Mouse (Mus musculus): ENCODE results near the gene Lsm7. TPM values are rescaled to one million over a fixed set of nuclear protein-coding genes. Genes with fewer than 3 reads are reported as not detected.

The Lsm7 gene
- polyA plus RNA-seq, 1 experiment = 79.1 TPM

GRCm38 (mm10) chr10:80857386-80857785, 2.4 kb upstream of the Lsm7 start:
- TF ChIP-seq POLR2A (IDR thresholded peaks at IDR 0.05; ENCODE audit: borderline replicate concordance, extremely low read depth, low read depth, low read length) = no peak
- TF ChIP-seq CTCF (IDR thresholded peaks at IDR 0.05; ENCODE audit: insufficient read depth, low read length) = no peak
- Histone ChIP-seq H3K4me1 (ENCODE audit: control insufficient read depth, insufficient read depth, low read length) (peaks cover 5% of the 10 kb centered on the region), H3K4me3 (replicated peaks; ENCODE audit: extremely low read depth, low read depth, low read length) (no peak overlapping the region)
- WGBS = 65% methylated on average over 8 of the region's 8 CpGs
- DNase-seq = no peak

GRCm38 (mm10) chr10:80856908-80857307, 1.9 kb upstream of the Lsm7 start:
- no peak for TF ChIP-seq CTCF (IDR thresholded peaks at IDR 0.05; ENCODE audit: insufficient read depth, low read length)
- TF ChIP-seq POLR2A (IDR thresholded peaks at IDR 0.05; ENCODE audit: borderline replicate concordance, extremely low read depth, low read depth, low read length) = no peak
- DNase-seq = no peak
- peaks cover 5% of the 10 kb centered on the region for H3K4me1 ChIP-seq (ENCODE audit: control insufficient read depth, insufficient read depth, low read length)
- 75% methylated on average over 5 of the region's 5 CpGs for WGBS
- no peak overlapping the region for H3K4me3 ChIP-seq (replicated peaks; ENCODE audit: extremely low read depth, low read depth, low read length)

DNA sequence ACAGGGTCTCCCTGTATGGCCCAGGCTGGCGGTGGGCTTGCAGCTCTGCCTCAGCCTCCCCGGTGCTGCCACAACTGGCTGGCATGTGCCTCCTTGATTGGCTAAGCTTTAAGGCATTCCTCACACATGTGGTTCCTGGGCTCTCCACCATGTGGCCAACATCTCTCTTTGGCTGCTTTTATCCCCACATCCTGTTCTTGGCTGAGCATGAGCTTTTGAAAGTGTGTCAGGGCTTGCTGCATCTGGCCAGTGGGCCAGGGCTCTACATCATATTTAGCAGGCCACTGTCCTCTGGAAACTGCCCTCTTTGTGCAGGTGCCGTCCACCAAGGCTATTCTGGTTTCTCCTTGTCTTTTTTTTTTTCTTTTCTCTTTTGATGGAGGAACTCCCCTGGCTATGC, 1.3 kb upstream of the Lsm7 start:
- no peak overlapping the region for H3K4me3 ChIP-seq (replicated peaks; ENCODE audit: extremely low read depth, low read depth, low read length)

DNA sequence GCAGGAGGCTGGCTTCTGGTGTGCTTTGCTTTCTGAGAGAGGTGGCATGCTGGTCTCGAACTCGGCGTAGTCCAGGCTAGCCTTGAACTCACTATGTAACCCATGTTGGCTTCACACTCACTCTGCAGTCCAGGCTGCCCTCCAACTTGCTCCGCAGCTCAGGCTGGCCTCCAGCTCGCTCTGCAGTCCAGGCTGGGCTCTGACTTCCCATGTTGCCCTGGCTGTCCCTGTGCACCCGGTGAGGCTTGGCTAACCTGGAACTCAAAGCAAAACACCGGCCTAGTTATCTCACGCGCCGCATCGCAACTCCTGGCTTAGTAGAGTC, 702 bp upstream of the Lsm7 start:
- TF ChIP-seq POLR2A (IDR thresholded peaks at IDR 0.05; ENCODE audit: borderline replicate concordance, extremely low read depth, low read depth, low read length) = no peak
- no peak for TF ChIP-seq CTCF (IDR thresholded peaks at IDR 0.05; ENCODE audit: insufficient read depth, low read length)
- peaks cover 5% of the 10 kb centered on the region for H3K4me1 ChIP-seq (ENCODE audit: control insufficient read depth, insufficient read depth, low read length)
- H3K4me3 ChIP-seq (replicated peaks; ENCODE audit: extremely low read depth, low read depth, low read length) = peak overlapping the region; percentile 86
- WGBS = 14% methylated on average over 11 of the region's 11 CpGs
- DNase-seq = no peak

More for the DNA sequence above, 1.3 kb upstream of the Lsm7 start:
- 40% methylated on average over 3 of the region's 3 CpGs for WGBS
- no peak for DNase-seq
- H3K4me1 ChIP-seq (ENCODE audit: control insufficient read depth, insufficient read depth, low read length) = peaks cover 5% of the 10 kb centered on the region
- TF ChIP-seq POLR2A (IDR thresholded peaks at IDR 0.05; ENCODE audit: borderline replicate concordance, extremely low read depth, low read depth, low read length) (no peak), CTCF (IDR thresholded peaks at IDR 0.05; ENCODE audit: insufficient read depth, low read length) (no peak)

- DNase-seq = peak; percentile 49
- TF ChIP-seq CTCF (IDR thresholded peaks at IDR 0.05; ENCODE audit: insufficient read depth, low read length) = no peak
- no peak for TF ChIP-seq POLR2A (IDR thresholded peaks at IDR 0.05; ENCODE audit: borderline replicate concordance, extremely low read depth, low read depth, low read length)
- 9% methylated on average over 10 of the region's 10 CpGs for WGBS
- Histone ChIP-seq H3K4me1 (ENCODE audit: control insufficient read depth, insufficient read depth, low read length) (no peaks in the 10 kb centered on the region), H3K4me3 (replicated peaks; ENCODE audit: extremely low read depth, low read depth, low read length) (no peak overlapping the region)
Observed at GRCm38 (mm10) chr10:80848571-80848970, 6.4 kb downstream of the Lsm7 start.

DNA sequence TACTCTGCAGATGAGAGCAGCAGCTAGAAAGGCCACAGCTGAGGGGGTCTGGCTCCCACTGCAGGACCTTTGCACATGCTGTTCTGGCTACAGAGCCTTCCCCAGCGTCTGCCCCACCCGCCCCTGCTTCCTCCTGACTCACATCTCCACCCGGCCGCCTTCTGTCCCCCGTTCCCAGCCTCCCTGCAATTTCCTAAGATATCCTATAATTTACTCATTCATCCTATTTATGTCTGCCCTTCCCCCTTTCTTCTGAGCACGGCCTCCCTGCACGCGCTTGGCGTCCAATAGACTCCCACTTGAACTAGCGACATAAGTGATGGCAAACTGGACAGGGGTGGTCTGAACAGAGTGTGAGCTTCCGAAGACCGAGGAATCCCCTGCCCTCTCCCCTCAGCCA, 9.3 kb downstream of the Lsm7 start:
- no peak for DNase-seq
- WGBS = 58% methylated on average over 11 of the region's 12 CpGs
- Histone ChIP-seq H3K4me1 (ENCODE audit: control insufficient read depth, insufficient read depth, low read length) (no peaks in the 10 kb centered on the region), H3K4me3 (replicated peaks; ENCODE audit: extremely low read depth, low read depth, low read length) (no peak overlapping the region)
- no peak for TF ChIP-seq CTCF (IDR thresholded peaks at IDR 0.05; ENCODE audit: insufficient read depth, low read length)
- no peak for TF ChIP-seq POLR2A (IDR thresholded peaks at IDR 0.05; ENCODE audit: borderline replicate concordance, extremely low read depth, low read depth, low read length)

DNA sequence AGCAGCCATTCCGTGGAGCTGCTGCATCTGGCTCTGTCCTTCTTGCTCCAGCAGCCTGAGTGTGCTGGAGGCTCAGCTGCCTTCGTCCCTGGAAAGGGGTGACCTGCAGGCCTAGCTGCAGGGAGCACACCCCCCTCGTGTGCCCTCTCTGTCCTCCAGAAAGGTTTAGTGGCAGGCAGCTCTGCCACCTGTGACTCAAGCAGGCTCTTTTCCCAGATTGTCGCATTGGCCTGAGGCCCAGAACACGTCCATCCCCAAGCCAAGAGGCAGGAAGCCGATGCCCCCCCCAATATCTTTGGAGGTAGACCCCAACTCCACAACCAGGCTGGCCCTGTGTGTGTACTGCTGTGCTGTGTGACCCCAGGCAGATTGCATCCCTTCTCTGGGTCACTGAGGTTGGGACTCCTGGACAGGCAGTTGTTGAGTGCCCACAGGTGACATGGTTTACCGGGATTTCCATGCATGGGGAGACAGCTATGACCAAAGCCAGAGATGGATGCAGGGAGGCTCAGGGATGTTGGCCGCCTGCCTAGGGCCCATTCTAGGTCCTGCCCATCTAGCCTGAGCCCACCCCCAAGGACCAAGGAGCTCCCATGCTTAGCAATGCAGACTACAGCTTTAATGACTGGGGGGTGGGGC, 9.8 kb downstream of the Lsm7 start:
- no peak for DNase-seq
- WGBS = 56% methylated on average over 8 of the region's 8 CpGs
- TF ChIP-seq POLR2A (IDR thresholded peaks at IDR 0.05; ENCODE audit: borderline replicate concordance, extremely low read depth, low read depth, low read length) (no peak), CTCF (IDR thresholded peaks at IDR 0.05; ENCODE audit: insufficient read depth, low read length) (no peak)

GRCm38 (mm10) chr10:80843931-80844547, 11.0 kb downstream of the Lsm7 start, which contains the start of gene Lingo3:
Lingo3 (minus strand) TSS chr10:80844039.
- 5% methylated on average over 46 of the region's 51 CpGs for WGBS
- Histone ChIP-seq H3K4me3 (replicated peaks; ENCODE audit: extremely low read depth, low read depth, low read length) (no peak within 1 kb of the TSS), H3K4me1 (ENCODE audit: control insufficient read depth, insufficient read depth, low read length) (no peaks in the 10 kb centered on the region)
- TF ChIP-seq POLR2A (IDR thresholded peaks at IDR 0.05; ENCODE audit: borderline replicate concordance, extremely low read depth, low read depth, low read length) = no peak
- TF ChIP-seq CTCF (IDR thresholded peaks at IDR 0.05; ENCODE audit: insufficient read depth, low read length) = no peak
- no peak for DNase-seq

More for the DNA sequence above, 9.8 kb downstream of the Lsm7 start:
- Histone ChIP-seq H3K4me3 (replicated peaks; ENCODE audit: extremely low read depth, low read depth, low read length) (no peak overlapping the region), H3K4me1 (ENCODE audit: control insufficient read depth, insufficient read depth, low read length) (no peaks in the 10 kb centered on the region)

- 10% methylated on average over 32 of the region's 32 CpGs for WGBS
- Histone ChIP-seq H3K4me1 (ENCODE audit: control insufficient read depth, insufficient read depth, low read length) (no peaks in the 10 kb centered on the region), H3K4me3 (replicated peaks; ENCODE audit: extremely low read depth, low read depth, low read length) (no peak overlapping the region)
- no peak for TF ChIP-seq POLR2A (IDR thresholded peaks at IDR 0.05; ENCODE audit: borderline replicate concordance, extremely low read depth, low read depth, low read length)
- TF ChIP-seq CTCF (IDR thresholded peaks at IDR 0.05; ENCODE audit: insufficient read depth, low read length) = no peak
- DNase-seq = no peak
Observed at GRCm38 (mm10) chr10:80843087-80843930, 11.7 kb downstream of the Lsm7 start.

Measured in lung, adult 2 months (tissue).